Mouse (Mus musculus): ENCODE results near the gene Hoxb5.

The Hoxb5 gene

GRCm38 (mm10) chr11:96303151-96304099 is at the start of gene Hoxb5:
Hoxb5 (plus strand) TSS chr11:96303336.
- no peak for DNase-seq

- DNase-seq: no peak
Observed at GRCm38 (mm10) chr11:96254221-96254620, 48.9 kb upstream of the Hoxb5 start.

- DNase-seq: no peak
Observed at GRCm38 (mm10) chr11:96255111-96255995, 47.8 kb upstream of the Hoxb5 start.

GRCm38 (mm10) chr11:96255996-96256445 is 47.1 kb upstream of the Hoxb5 start:
- DNase-seq: no peak

GRCm38 (mm10) chr11:96257141-96257540 is 46.0 kb upstream of the Hoxb5 start:
- DNase-seq: no peak

GRCm38 (mm10) chr11:96259038-96259437 is 44.1 kb upstream of the Hoxb5 start:
- no peak for DNase-seq

GRCm38 (mm10) chr11:96259511-96259910 is 43.6 kb upstream of the Hoxb5 start:
- DNase-seq: no peak

GRCm38 (mm10) chr11:96260310-96260970 is 42.7 kb upstream of the Hoxb5 start:
- DNase-seq: no peak

- no peak for DNase-seq
Observed at GRCm38 (mm10) chr11:96261323-96261890, 41.7 kb upstream of the Hoxb5 start.

GRCm38 (mm10) chr11:96262262-96262830 is 40.8 kb upstream of the Hoxb5 start:
- DNase-seq: no peak

GRCm38 (mm10) chr11:96263636-96264389 is 39.3 kb upstream of the Hoxb5 start:
- DNase-seq: no peak

- no peak for DNase-seq
Observed at GRCm38 (mm10) chr11:96264390-96265020, 38.6 kb upstream of the Hoxb5 start.

GRCm38 (mm10) chr11:96265954-96266353 is 37.2 kb upstream of the Hoxb5 start:
- DNase-seq: no peak

GRCm38 (mm10) chr11:96267021-96267920 is 35.9 kb upstream of the Hoxb5 start:
- no peak for DNase-seq

- no peak for DNase-seq
Observed at GRCm38 (mm10) chr11:96268031-96268745, 34.9 kb upstream of the Hoxb5 start.

GRCm38 (mm10) chr11:96269869-96270268 is 33.3 kb upstream of the Hoxb5 start:
- no peak for DNase-seq

- no peak for DNase-seq
Observed at GRCm38 (mm10) chr11:96270996-96271540, 32.1 kb upstream of the Hoxb5 start, which contains the start of gene Hoxb9. Hoxb9 (plus strand) TSS chr11:96271457.

- no peak for DNase-seq
Observed at GRCm38 (mm10) chr11:96271541-96272011, 31.6 kb upstream of the Hoxb5 start.
